Mouse (Mus musculus): ENCODE measurements around the gene Tns3. TPM values are rescaled to one million over a fixed set of nuclear protein-coding genes. Genes with fewer than 3 reads are reported as not detected.

The Tns3 gene
- polyA plus RNA-seq, 1 experiment from 2014 or later = 6.8 TPM

- Histone ChIP-seq H3K27ac (no peak overlapping the region), H3K36me3 (replicated peaks; ENCODE audit: control insufficient read depth, insufficient read depth) (no peaks in the 10 kb centered on the region), H3K4me3 (replicated peaks; ENCODE audit: low read length) (no peak overlapping the region), H3K9me3 (ENCODE audit: control insufficient read depth, low read length) (no peaks in the 10 kb centered on the region), H3K27me3 (ENCODE audit: control insufficient read depth, insufficient read depth, low read length) (no peaks in the 10 kb centered on the region), H3K4me2 (replicated peaks) (no peak overlapping the region), H3K9ac (no peak overlapping the region), H3K4me1 (replicated peaks; ENCODE audit: control insufficient read depth, insufficient read depth, low read length) (peaks cover 14% of the 10 kb centered on the region; the same call in 1 of the 2 replicates)
- WGBS = 32% methylated on average over 10 of the region's 10 CpGs
- DNase-seq (ENCODE audit: low spot score) (peak; percentile 88), ATAC-seq (ENCODE audit: low FRiP score) (peak; percentile 77; the same call in 1 of the 2 replicates)
These were observed 140.8 kb downstream of the Tns3 start for GRCm38 (mm10) chr11:8523344-8524126.

GRCm38 (mm10) chr11:8513359-8514253 is 150.7 kb downstream of the Tns3 start:
- H3K4me3 ChIP-seq (replicated peaks; ENCODE audit: low read length) = no peak overlapping the region
- ATAC-seq (ENCODE audit: low FRiP score) = peak; percentile 70; the same call in 1 of the 2 replicates
- no peaks in the 10 kb centered on the region for H3K36me3 ChIP-seq (replicated peaks; ENCODE audit: control insufficient read depth, insufficient read depth)
- peak; percentile 46 for DNase-seq (ENCODE audit: low spot score)
- H3K27ac ChIP-seq = no peak overlapping the region
- no peak overlapping the region for H3K4me2 ChIP-seq (replicated peaks)
- no peaks in the 10 kb centered on the region for H3K27me3 ChIP-seq (ENCODE audit: control insufficient read depth, insufficient read depth, low read length)
- WGBS = 39% methylated on average over 7 of the region's 7 CpGs
- H3K9me3 ChIP-seq (ENCODE audit: control insufficient read depth, low read length) = no peaks in the 10 kb centered on the region
- H3K9ac ChIP-seq = no peak overlapping the region
- H3K4me1 ChIP-seq (replicated peaks; ENCODE audit: control insufficient read depth, insufficient read depth, low read length) = no peaks in the 10 kb centered on the region; the same call in 1 of the 2 replicates

- DNase-seq (ENCODE audit: low spot score) = no peak
- Histone ChIP-seq H3K27ac (no peak overlapping the region), H3K9ac (no peak overlapping the region), H3K4me2 (replicated peaks) (no peak overlapping the region), H3K9me3 (ENCODE audit: control insufficient read depth, low read length) (no peaks in the 10 kb centered on the region), H3K4me3 (replicated peaks; ENCODE audit: low read length) (no peak overlapping the region), H3K36me3 (replicated peaks; ENCODE audit: control insufficient read depth, insufficient read depth) (no peaks in the 10 kb centered on the region), H3K4me1 (replicated peaks; ENCODE audit: control insufficient read depth, insufficient read depth, low read length) (no peaks in the 10 kb centered on the region; the same call in 1 of the 2 replicates), H3K27me3 (ENCODE audit: control insufficient read depth, insufficient read depth, low read length) (no peaks in the 10 kb centered on the region)
- no peak for ATAC-seq (ENCODE audit: low FRiP score)
- WGBS = 53% methylated on average over 2 of the region's 2 CpGs
These were observed 154.0 kb downstream of the Tns3 start for GRCm38 (mm10) chr11:8510294-8510693.

DNA sequence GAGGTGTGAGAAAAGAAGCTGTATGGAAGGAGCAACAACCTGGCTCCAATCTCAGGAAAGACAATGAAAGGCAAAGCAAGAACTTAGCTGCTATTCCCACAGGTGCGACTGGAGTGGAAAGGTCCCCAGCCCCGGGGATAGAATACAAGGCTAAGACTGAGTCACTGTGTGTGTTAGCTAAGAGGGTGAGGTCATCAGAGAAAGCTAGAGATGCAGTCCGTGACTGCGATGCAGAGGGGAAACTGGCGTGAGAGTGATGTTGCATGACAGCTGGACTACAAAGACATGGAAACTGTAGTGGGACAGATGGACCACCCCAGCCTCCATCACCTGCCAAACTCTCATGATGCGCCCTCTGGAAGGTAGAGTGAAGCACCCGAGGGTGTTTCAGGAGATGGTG is 154.7 kb downstream of the Tns3 start:
- no peak for ATAC-seq (ENCODE audit: low FRiP score)
- H3K4me1 ChIP-seq (replicated peaks; ENCODE audit: control insufficient read depth, insufficient read depth, low read length) = no peaks in the 10 kb centered on the region; the same call in 1 of the 2 replicates
- 83% methylated on average over 7 of the region's 7 CpGs for WGBS
- H3K9me3 ChIP-seq (ENCODE audit: control insufficient read depth, low read length) = no peaks in the 10 kb centered on the region
- H3K4me2 ChIP-seq (replicated peaks) = no peak overlapping the region
- H3K27me3 ChIP-seq (ENCODE audit: control insufficient read depth, insufficient read depth, low read length) = no peaks in the 10 kb centered on the region
- no peak for DNase-seq (ENCODE audit: low spot score)
- H3K36me3 ChIP-seq (replicated peaks; ENCODE audit: control insufficient read depth, insufficient read depth) = no peaks in the 10 kb centered on the region
- no peak overlapping the region for H3K4me3 ChIP-seq (replicated peaks; ENCODE audit: low read length)
- H3K27ac ChIP-seq = no peak overlapping the region
- H3K9ac ChIP-seq = no peak overlapping the region

- 45% methylated on average over 11 of the region's 11 CpGs for WGBS
- Histone ChIP-seq H3K9me3 (ENCODE audit: control insufficient read depth, low read length) (no peaks in the 10 kb centered on the region), H3K27me3 (ENCODE audit: control insufficient read depth, insufficient read depth, low read length) (no peaks in the 10 kb centered on the region), H3K36me3 (replicated peaks; ENCODE audit: control insufficient read depth, insufficient read depth) (no peaks in the 10 kb centered on the region), H3K27ac (no peak overlapping the region), H3K4me3 (replicated peaks; ENCODE audit: low read length) (no peak overlapping the region), H3K4me1 (replicated peaks; ENCODE audit: control insufficient read depth, insufficient read depth, low read length) (no peaks in the 10 kb centered on the region), H3K4me2 (replicated peaks) (no peak overlapping the region), H3K9ac (no peak overlapping the region)
- ATAC-seq (ENCODE audit: low FRiP score) (no peak), DNase-seq (ENCODE audit: low spot score) (no peak)
These were observed 160.6 kb downstream of the Tns3 start for GRCm38 (mm10) chr11:8503735-8504134.

DNA sequence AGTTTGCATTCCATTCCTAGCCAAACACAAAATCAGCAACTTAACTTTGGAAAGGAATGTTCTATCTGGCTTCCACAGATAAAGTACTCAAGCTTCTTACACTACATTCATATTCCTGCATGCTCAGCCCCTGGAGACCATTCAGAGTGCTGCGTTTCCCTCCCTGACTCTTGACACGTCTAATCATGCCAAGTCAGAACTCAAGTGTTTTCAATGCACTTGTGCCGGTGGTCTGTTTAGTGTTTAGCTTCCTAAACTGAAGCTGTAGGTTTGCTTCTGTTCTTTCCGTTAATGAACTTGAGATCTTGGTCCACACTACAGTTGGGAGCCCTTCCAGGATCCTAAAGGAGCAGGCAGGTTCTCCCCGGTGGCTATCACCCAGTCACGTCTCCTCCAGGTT is 163.5 kb downstream of the Tns3 start:
- no peak overlapping the region for H3K27ac ChIP-seq
- H3K36me3 ChIP-seq (replicated peaks; ENCODE audit: control insufficient read depth, insufficient read depth) = no peaks in the 10 kb centered on the region
- no peak overlapping the region for H3K9ac ChIP-seq
- DNase-seq (ENCODE audit: low spot score) (no peak), ATAC-seq (ENCODE audit: low FRiP score) (no peak)
- no peak overlapping the region for H3K4me3 ChIP-seq (replicated peaks; ENCODE audit: low read length)
- 0 out of 2 replicates have a peak, but pooled peaks cover 2% of the 10 kb centered on the region for H3K4me1 ChIP-seq (replicated peaks; ENCODE audit: control insufficient read depth, insufficient read depth, low read length)
- H3K27me3 ChIP-seq (ENCODE audit: control insufficient read depth, insufficient read depth, low read length) = no peaks in the 10 kb centered on the region
- H3K4me2 ChIP-seq (replicated peaks) = no peak overlapping the region
- no peaks in the 10 kb centered on the region for H3K9me3 ChIP-seq (ENCODE audit: control insufficient read depth, low read length)
- 88% methylated on average over 6 of the region's 6 CpGs for WGBS

DNA sequence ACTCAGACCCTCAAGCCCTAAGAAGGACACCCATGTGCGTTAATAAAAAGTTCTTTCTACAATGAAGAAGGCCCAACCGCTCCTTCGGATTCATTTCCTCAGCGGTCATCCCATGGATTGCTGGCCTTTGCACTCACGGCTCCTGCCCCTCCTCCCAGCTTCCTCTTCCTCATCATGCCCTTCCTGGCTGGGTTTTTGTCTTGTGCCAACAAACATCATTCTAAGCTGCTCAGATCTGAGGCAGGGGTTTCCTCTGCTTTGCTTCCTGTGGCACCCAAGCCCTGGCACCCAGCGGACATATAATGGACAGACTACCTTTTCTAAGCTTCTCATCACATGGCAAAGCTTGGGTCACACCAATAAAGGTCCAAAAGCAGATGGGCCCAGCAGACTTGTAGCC is 167.2 kb downstream of the Tns3 start:
- no peaks in the 10 kb centered on the region for H3K27me3 ChIP-seq (ENCODE audit: control insufficient read depth, insufficient read depth, low read length)
- WGBS = 92% methylated on average over 6 of the region's 6 CpGs
- no peak overlapping the region for H3K9ac ChIP-seq
- H3K27ac ChIP-seq = no peak overlapping the region
- no peaks in the 10 kb centered on the region for H3K36me3 ChIP-seq (replicated peaks; ENCODE audit: control insufficient read depth, insufficient read depth)
- no peak for ATAC-seq (ENCODE audit: low FRiP score)
- no peak overlapping the region for H3K4me3 ChIP-seq (replicated peaks; ENCODE audit: low read length)
- no peak for DNase-seq (ENCODE audit: low spot score)
- no peaks in the 10 kb centered on the region for H3K9me3 ChIP-seq (ENCODE audit: control insufficient read depth, low read length)
- H3K4me1 ChIP-seq (replicated peaks; ENCODE audit: control insufficient read depth, insufficient read depth, low read length) = 0 out of 2 replicates have a peak, but pooled peaks cover 9% of the 10 kb centered on the region
- H3K4me2 ChIP-seq (replicated peaks) = no peak overlapping the region

DNA sequence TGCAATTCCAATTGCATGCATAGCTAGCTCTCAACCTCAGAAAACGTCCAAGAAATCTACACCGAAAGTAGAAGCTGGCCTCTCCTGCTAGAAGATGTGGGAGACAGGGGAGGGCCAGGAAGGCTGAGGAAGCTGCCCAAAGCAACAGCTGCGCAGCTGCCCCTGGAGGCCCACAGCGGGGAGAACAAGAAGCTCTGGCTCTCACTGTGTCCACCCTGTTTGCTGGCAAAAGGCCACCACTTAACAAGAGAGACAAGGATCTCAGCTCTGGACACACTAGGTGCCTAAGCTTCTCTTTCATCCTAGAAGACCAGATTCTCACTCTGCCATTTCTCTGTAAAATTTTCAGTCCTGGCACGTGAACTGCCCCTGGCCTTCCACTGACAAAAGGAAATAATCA is 167.6 kb downstream of the Tns3 start:
- Histone ChIP-seq H3K36me3 (replicated peaks; ENCODE audit: control insufficient read depth, insufficient read depth) (no peaks in the 10 kb centered on the region), H3K9me3 (ENCODE audit: control insufficient read depth, low read length) (no peaks in the 10 kb centered on the region), H3K4me2 (replicated peaks) (no peak overlapping the region), H3K4me1 (replicated peaks; ENCODE audit: control insufficient read depth, insufficient read depth, low read length) (0 out of 2 replicates have a peak, but pooled peaks cover 9% of the 10 kb centered on the region), H3K27ac (no peak overlapping the region), H3K9ac (no peak overlapping the region), H3K27me3 (ENCODE audit: control insufficient read depth, insufficient read depth, low read length) (no peaks in the 10 kb centered on the region), H3K4me3 (replicated peaks; ENCODE audit: low read length) (no peak overlapping the region)
- WGBS = 60% methylated on average over 5 of the region's 5 CpGs
- ATAC-seq (ENCODE audit: low FRiP score) (no peak), DNase-seq (ENCODE audit: low spot score) (no peak)

DNA sequence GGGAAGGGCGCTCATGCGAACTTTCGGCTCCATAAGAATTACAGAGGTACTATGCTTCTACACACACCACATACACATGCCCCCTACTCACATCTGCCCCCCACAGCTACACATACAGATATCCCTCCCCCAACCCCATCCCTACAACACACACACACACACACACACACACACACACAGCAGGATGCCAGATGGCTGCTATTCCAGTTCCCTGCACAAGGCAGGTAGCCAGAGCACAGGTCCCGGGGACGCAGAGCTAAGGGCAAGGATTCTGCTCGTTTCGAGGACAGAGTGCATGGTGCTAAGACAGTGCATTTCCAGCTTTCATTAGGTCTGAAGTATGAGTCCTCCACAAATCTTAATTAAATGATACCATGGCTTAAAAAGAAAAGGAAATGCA is 168.5 kb downstream of the Tns3 start:
- no peak for DNase-seq (ENCODE audit: low spot score)

More for the DNA sequence above, 168.5 kb downstream of the Tns3 start:
- no peak overlapping the region for H3K9ac ChIP-seq
- H3K4me1 ChIP-seq (replicated peaks; ENCODE audit: control insufficient read depth, insufficient read depth, low read length) = 0 out of 2 replicates have a peak, but pooled peaks cover 9% of the 10 kb centered on the region
- no peak overlapping the region for H3K27ac ChIP-seq
- ATAC-seq (ENCODE audit: low FRiP score) = peak; percentile 35; the same call in 1 of the 2 replicates
- no peaks in the 10 kb centered on the region for H3K9me3 ChIP-seq (ENCODE audit: control insufficient read depth, low read length)
- no peak overlapping the region for H3K4me3 ChIP-seq (replicated peaks; ENCODE audit: low read length)
- 88% methylated on average over 7 of the region's 7 CpGs for WGBS
- no peak overlapping the region for H3K4me2 ChIP-seq (replicated peaks)
- no peaks in the 10 kb centered on the region for H3K36me3 ChIP-seq (replicated peaks; ENCODE audit: control insufficient read depth, insufficient read depth)
- H3K27me3 ChIP-seq (ENCODE audit: control insufficient read depth, insufficient read depth, low read length) = no peaks in the 10 kb centered on the region

All from hindbrain, embryonic 14.5 days (tissue).